Mouse (Mus musculus) brain, adult 2 months (tissue): ENCODE data around the gene Sipa1l3.

Source experiments
- DNase-seq: peaks from one replicate; pipeline ENCODE4 v3.0.0; 2011; ENCODE audit warnings: low read depth, low spot score

The Sipa1l3 gene

GRCm38 (mm10) chr7:29518421-29519210 is at the start of gene Sipa1l3:
TSS of gene Sipa1l3 (minus strand) at chr7:29518641.
- DNase-seq, result peak; percentile 99

- no peak for DNase-seq
These were observed 44.6 kb upstream of the Sipa1l3 start for GRCm38 (mm10) chr7:29563006-29563405.

- DNase-seq, result peak; percentile 2
These were observed 42.6 kb upstream of the Sipa1l3 start for GRCm38 (mm10) chr7:29561046-29561445.

- no peak for DNase-seq
These were observed 40.8 kb upstream of the Sipa1l3 start for GRCm38 (mm10) chr7:29559290-29559689.

GRCm38 (mm10) chr7:29558744-29559143 is 40.3 kb upstream of the Sipa1l3 start:
- peak; percentile 2 for DNase-seq

- no peak for DNase-seq
These were observed 37.8 kb upstream of the Sipa1l3 start for GRCm38 (mm10) chr7:29556283-29556682.

- DNase-seq, result no peak
These were observed 37.1 kb upstream of the Sipa1l3 start for GRCm38 (mm10) chr7:29555521-29555920.

- DNase-seq, result no peak
These were observed 36.6 kb upstream of the Sipa1l3 start for GRCm38 (mm10) chr7:29555051-29555450.

GRCm38 (mm10) chr7:29550691-29551090 is 32.2 kb upstream of the Sipa1l3 start:
- no peak for DNase-seq

- DNase-seq, result no peak
These were observed 23.2 kb upstream of the Sipa1l3 start for GRCm38 (mm10) chr7:29541608-29542007.

GRCm38 (mm10) chr7:29541186-29541585 is 22.7 kb upstream of the Sipa1l3 start:
- DNase-seq, result no peak

- no peak for DNase-seq
These were observed 22.2 kb upstream of the Sipa1l3 start for GRCm38 (mm10) chr7:29540631-29541030.

GRCm38 (mm10) chr7:29523700-29524099 is 5.3 kb upstream of the Sipa1l3 start:
- DNase-seq, result peak; percentile 89

GRCm38 (mm10) chr7:29521841-29522575 is 3.6 kb upstream of the Sipa1l3 start:
- peak; percentile 92 for DNase-seq

- no peak for DNase-seq
These were observed 2.9 kb upstream of the Sipa1l3 start for GRCm38 (mm10) chr7:29521365-29521764.

GRCm38 (mm10) chr7:29520794-29521193 is 2.4 kb upstream of the Sipa1l3 start:
- no peak for DNase-seq

- DNase-seq, result peak; percentile 35
These were observed 740 bp upstream of the Sipa1l3 start for GRCm38 (mm10) chr7:29519211-29519550.

- peak; percentile 26 for DNase-seq
These were observed 404 bp downstream of the Sipa1l3 start for GRCm38 (mm10) chr7:29518054-29518420.

- DNase-seq, result peak; percentile 53
These were observed 1.3 kb downstream of the Sipa1l3 start for GRCm38 (mm10) chr7:29517178-29517577.

- no peak for DNase-seq
These were observed 2.8 kb downstream of the Sipa1l3 start for GRCm38 (mm10) chr7:29515652-29516051.

GRCm38 (mm10) chr7:29512729-29513128 is 5.7 kb downstream of the Sipa1l3 start:
- DNase-seq, result no peak

- peak; percentile 61 for DNase-seq
These were observed 6.7 kb downstream of the Sipa1l3 start for GRCm38 (mm10) chr7:29511598-29512275.
